Mouse (Mus musculus) B cell, adult 2 months (primary cell): Measurements from ENCODE around the gene Dbndd2.

Source experiments
- DNase-seq, 2 experiments: peaks; one replicate each; pipeline ENCODE4 v3.0.0; 2022

Gene Dbndd2

GRCm38 (mm10) chr2:164542132-164542531, 56.2 kb downstream of the Dbndd2 start:
- DNase-seq, result no peak

- DNase-seq, result no peak
These were observed 56.7 kb downstream of the Dbndd2 start for GRCm38 (mm10) chr2:164542598-164542997.
